Mouse (Mus musculus) cerebellum, adult (tissue): ENCODE measurements around the gene Srcin1.

Experiments
- ATAC-seq: cut with Nextera tagmentation; 2 replicates; pipeline ENCODE4 v1.9.2; 2017; ENCODE audit warnings: mild to moderate bottlenecking, moderate library complexity, mixed read lengths; ENCODE audit not compliant: insufficient number of reproducible peaks, low FRiP score, low TSS enrichment

Gene Srcin1

DNA sequence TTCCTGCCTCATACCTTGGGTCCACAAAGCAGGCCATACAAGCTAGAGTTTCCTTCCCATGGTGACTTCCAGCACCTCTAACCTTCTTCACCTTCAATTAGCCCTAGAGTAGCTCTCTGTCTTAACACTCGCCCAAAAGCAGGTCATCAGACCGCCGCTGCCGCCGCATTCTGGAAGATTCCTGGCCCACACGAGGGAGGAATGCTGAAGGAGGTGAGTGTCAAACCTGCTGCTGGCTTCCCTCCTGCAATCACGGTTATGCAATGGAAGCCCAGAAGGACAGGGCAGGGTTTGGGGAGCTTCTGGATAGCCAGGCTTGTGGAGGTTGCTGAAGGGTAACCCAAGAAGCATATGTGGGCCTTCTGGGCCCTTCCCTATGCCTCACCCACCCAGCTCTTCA is 8.5 kb upstream of the Srcin1 start:
- ATAC-seq: no peak

DNA sequence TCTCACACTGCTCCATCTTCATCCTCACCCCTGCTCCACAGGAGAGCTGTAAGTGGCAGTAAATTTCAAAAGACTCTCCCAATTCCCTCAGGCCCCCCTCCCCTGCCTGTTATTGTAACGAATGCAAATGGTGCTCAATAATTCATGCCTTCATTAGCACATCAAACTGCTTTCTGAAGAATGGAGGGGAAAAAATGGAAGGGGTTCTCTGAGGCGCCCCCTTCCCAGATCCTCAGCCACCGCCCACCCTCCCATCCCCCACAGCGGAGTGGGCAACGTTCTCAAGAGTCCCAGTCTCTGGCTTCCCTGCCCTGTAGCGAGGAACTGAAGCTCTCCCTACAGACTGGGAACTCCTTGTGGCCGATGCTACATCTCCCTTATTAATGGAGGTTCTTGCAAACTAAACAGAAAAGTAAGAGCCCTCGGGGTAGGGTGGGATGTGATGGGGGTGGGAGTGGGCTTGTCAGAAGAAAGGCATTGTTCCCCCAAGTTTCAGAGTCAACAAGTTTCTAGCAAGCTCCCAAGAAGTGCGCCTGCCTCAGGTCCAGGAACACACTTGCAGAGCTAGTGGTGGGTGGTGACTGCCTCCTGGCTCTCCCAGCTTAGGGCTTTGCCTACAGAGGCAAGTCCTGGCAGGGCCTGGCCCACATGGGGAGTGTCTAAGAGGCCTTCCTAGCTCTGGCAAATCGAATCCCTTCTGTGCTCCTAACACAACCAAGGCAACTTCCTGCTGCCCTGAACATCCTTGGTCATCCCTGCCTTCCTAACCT is 3.3 kb upstream of the Srcin1 start:
- ATAC-seq: no peak

DNA sequence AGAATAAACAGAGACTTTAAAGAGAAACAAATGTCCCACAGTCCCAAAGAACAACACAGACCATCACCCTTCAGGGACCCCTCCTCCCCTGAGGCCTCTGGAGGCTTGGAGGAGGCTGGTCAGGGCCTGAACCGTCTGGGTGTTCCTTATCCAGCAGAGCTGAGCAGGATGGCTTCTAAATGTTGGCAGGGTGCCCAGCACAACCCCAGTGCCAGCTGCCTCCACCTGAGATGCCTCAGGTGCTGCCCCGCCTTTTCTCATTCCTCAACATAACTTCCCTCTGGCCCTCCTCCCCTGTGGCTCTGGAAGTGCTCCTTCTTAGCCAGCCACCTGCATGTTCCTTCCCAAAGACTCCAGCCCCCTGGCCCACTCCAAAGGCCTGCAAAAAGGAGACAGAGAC is 2.3 kb upstream of the Srcin1 start:
- ATAC-seq: no peak

DNA sequence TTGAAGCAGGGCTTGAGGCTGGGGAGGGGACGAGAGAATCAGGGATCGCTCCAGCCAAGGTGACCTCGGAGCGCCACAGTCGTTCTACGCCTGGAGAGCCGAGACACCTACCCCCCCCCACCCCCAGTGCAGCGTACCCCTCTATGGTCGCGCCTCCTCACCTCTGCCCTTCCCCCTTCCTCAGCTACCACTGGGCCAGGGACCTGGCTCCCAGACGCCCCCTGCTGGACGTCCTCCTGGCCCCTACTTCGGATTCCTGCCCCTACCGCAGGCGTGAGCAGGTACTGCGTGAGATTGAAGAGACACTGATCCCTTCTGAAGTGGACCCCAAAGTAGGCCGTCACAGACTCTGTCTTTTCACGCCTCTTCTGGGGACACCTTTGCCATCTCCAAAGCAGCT is 348 bp downstream of the Srcin1 start:
- ATAC-seq: peak; percentile 34; the same call in 1 of the 2 replicates

DNA sequence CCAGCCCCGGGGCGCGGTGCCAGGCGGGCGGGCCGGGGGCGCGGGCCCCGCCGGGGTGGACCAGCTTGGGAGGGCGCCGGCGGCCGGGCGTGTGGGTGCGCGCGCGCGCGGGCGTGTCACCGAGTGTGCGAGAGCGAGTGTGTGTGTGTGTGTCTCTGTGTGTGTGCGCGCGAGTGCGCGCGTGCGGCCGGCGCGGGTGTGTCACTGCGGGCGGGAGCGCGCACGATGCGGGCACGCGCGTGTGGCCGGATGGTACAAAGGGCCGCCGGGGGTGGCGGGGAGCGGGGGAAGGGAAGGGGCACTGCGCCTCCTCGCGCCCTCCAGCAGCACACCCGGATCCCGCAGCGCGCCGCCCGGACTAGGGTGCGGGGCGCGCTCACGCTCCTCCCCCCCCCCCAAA is 911 bp downstream of the Srcin1 start:
- peak; percentile 22; the same call in 1 of the 2 replicates for ATAC-seq

DNA sequence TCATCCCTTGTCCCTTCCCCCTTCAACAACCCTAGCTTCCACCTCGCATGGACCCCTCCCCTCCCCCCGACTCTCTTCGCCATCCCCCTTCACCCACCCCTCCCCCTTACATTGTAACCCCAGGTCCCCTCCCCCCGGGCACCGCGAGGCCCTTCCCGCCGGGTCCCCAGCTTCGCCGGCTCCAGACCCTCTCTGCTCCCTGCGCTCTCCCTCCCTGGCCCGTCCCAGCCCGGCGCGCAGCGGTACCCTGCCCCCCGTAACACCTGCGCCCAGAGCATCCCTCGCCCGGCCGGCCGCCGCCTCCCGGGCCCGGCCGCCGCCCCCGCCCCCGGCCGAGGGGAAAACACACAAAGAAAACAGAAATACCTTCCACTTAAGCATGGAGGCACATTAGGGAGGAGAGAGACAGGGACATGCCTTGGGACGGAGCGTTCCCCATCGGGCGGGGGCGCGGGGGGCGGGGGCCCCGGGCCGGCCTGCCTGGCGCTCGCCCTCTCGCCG is 1.4 kb downstream of the Srcin1 start:
- ATAC-seq: no peak

DNA sequence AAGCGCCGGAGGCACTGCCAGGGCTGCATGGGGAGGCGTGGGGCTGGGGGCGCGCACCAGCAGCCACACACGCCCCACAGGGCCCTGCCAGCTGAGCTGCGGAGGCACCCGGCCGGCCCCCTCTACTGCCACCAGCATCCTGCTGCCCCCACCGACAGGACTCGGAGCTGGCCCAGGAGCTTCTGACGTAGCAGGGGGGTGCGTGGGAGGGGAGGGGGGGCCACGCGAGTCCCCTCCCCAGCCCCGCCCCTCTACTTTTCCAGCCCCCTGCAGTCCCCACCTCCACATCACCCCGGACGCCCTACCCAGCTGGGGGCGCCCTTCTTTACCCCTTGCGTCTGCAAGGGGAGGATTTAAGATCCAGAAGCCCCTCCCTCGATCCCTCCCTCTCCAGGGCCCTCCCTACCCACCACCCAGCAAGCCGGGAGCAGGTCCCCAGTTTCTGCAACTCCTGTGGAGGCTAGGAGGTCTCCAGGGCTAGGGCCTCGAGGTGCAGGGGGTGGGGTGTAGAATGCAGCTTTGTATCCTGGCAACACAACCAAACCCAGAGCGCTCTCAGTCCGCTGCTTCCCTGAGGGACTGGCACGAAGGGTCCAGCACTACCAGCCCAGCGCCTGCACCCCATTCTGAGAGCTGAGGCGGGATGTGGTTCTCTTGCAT is 2.0 kb downstream of the Srcin1 start:
- ATAC-seq: no peak

DNA sequence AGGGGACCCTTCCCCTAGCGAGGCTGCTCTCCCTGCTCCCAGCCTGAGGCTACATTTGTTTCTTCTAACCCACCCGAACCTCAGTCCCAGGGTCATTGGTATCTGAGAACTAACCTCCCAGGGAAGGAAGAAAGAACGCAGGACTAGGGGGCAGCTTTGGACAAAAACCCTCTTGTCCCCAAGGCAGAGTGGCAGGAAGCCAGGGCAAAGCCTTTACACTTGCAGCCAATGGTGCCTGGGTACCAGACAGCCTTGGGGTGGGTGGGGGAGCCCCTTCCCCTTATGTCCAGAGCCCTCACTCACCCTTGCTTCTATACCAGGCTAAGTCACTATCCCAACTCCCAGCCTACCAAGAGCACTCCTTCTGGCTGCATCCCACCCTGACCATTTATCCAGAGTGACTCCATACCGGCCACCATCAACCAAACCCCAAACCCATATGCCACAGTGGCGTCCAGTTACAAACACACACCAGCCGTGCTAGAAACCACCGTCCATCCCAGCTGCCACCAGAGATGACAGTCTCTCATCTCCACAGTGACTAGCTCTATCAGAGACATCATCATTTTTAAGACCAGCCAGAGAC is 3.0 kb downstream of the Srcin1 start:
- no peak for ATAC-seq

DNA sequence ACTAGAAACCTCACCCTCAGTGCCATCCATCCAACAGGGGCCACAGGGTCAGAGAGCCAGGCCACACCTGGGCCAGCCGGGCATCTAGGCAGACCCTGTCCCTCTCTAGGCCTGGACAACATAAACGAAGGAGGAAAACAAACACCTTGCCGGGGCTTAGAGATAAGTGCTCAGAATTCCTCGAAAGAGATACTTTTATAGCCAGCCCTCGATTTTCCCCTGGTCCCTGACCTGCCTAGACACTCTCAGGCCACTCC is 4.0 kb downstream of the Srcin1 start:
- ATAC-seq: no peak

DNA sequence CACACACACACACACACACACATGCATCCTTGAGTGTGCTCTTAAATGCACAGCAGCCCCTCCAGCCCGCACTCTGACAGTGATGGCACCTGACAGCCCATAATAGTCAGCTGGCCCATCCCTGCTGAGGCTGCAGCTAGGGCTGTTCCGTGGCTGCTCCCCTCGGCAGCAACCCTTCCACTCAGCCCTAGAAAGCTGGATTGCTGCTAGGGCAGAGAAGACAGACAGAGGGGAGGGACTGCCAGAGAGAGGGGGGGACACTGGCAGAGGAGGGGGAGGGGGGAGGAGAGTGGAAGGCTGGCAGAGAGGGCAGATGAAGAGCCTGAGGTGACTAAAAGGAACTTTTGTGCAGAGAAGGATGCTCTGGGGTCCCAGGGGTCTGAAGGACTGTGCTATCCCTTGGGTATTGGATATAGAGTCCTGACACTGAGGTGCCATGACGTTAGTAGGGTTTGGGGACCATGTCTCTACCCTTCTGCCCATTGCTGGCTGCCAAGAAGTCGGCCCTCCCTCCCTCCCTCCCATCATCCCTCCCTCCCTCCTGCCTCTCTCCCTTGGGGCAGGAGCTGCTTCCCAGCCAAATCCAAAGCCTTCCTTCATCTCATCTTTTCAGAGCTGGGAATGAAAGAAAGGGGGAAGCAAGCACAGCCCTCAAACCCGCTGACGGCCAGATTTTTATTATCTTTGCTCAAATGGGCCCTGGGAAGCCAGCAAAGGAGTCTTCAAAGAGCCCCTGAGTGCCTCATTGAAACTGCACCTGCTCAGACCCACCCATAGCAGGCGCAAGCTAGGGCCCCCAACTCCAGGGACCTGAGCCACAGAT is 4.5 kb downstream of the Srcin1 start:
- no peak for ATAC-seq

DNA sequence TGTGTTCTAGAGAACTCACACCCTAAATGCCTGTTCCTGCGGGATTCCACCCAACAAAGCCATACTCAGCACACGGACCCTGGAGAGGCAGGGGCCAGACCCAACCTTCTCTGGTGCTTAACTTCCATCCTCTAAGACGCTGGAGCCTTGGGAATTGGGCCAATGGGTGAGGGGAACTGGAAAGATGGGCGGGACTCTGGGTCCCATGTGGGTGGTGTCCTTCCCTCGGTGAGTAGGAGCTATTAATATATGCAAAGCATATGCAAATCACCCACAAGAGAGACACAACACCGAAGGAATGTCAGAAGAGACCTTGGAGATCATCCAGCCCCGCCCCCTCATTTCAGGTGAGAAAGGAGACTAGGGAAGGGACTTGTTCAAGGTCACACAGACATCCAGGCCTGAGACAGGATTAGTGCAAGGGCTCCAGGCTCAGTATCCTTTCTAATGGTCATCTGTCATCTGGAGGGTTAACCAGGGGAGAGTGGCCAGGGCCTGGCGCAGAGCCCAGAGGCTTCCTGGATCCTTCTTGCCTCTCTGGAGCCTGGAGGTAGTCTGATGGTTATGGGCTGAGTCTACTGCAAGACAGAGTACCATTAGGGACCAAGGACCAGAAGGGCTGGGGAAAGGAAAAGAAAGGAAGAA is 5.4 kb downstream of the Srcin1 start:
- ATAC-seq: peak; percentile 9; the same call in 1 of the 2 replicates

DNA sequence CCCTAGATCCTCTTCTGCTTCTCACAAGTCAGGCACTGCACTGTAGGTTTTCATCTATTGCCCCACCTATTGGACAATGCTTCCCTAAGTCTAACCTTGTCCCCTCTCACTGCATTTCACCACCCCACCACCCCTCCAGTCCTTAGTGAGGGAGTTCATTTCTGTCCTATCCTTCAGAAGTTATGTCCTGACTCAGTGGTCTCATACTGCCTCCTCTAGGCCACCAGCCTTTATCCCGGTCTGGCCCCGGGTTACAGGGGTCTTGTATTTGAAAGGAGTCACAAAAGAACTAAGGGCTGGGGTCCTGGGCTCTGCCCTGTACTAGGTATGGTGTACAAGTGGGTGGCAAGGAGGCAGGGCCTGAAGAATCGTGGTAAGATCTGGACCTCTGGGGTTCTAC is 6.2 kb downstream of the Srcin1 start:
- ATAC-seq: no peak

DNA sequence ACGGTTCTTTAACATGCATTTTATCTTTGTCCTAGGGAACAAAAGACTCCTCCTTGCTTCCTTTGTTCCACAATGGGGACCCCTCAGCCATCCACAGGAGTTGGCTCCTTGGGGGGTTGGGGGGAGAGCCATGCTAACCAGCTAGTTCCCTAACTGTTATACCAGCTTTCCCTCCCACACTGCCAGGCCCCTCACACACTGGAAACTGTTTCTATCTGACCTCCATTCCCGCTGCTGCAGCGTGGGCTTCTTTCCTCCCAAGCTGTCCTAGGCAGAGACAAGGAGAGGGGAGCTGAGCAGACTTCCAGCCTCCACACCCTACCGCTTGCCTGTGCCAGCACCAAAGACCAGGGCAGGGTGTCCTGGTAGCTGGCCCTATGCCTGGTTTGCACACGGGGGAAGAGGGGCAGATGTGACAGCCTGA is 6.7 kb downstream of the Srcin1 start:
- no peak for ATAC-seq

DNA sequence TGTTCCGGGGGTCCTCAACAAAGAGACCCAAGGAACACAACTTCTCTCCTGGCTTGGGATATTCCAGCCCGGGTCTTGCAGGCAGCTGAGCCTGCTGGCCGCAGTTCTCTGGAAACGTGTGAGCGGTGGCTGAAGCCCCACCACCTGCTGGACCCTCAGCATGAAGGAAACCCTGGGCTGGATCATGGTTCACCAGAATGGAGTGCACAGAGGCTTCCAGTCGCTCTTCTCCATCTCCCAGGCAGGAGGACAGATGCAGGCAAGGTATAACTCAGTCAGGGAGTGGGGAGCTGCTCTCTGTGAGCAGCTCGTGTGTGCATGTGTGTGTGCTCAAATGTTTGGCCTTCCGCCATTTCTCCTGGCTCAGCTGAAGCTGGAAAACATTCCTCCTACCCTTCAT is 7.3 kb downstream of the Srcin1 start:
- ATAC-seq: peak; percentile 45; the same call in 1 of the 2 replicates

DNA sequence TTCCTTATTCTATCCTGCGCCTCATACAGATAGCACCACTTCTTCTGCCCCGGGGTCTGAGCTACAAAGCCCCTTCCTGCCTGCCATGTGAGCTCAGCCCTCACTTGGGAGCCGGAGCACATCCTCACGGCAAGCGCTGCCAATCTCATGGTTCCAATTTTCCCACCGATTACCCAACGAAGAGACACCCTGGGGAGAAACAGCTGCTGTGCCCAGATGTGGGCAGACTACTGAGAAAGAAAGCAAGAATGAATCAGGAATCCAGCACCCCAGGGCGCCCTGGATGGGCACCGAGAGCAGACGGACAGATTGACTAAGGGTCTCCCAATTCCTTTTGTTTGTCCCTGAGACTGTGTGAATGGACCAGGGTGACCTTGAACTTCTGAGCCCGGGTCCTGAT is 8.5 kb downstream of the Srcin1 start:
- ATAC-seq: no peak

DNA sequence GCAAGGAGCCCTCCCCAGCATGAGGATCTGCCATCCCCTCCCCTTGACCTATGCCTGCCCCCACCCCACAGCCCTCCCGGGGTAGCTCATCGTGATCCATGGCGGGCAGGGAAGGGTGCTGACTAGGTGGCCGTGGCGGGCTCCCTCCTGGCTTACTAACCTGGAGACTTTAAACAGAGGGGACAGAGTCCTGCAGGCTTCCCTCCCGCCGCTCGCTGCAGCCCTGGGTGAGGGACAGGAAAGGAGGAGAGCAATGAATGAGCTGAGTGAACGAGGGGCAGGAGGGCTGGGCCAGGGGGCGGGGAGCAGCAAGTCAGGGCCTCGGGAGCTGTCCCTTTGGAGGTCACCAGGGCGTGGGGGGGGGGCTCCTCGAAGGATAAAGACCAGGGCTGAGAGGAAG is 9.4 kb downstream of the Srcin1 start:
- no peak for ATAC-seq

DNA sequence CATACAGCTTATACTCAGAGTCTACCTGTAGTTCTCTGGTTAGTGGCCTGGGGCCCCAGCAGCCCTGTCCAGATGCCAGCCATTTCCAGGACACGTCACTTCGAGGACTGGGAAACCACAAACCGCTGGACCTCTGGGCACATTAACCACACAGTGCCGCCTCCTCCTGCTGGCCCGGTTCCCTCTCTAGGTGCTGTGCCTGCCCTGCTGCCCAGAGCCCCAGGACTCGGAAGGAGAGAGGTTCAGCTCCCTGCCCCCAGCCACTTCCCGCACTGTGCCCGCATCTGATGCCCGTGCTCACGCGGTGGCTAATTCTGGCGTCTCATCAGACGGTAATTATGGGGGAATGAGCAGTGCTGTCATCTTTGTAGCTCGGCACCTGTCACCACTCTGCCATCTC is 12.3 kb downstream of the Srcin1 start:
- no peak for ATAC-seq

DNA sequence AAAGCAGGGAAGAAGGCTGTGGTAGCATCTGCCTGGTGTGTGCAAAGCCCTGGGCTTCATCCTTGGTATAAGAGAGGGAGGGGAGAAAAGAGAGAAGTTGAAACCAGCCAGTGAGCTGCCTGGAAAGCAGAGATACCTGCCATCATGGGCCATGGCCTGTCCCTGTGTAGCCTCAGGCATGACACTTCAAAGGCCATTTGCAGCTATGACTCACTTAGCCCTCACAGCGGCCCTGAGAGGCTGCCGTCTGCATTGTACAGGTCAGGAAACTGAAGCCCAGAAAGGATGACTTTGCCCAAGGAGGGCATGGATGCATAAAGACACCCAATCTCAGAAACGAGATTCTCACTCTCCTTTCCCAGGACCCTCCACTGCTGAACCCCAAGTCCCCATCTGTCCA is 13.4 kb downstream of the Srcin1 start:
- no peak for ATAC-seq

DNA sequence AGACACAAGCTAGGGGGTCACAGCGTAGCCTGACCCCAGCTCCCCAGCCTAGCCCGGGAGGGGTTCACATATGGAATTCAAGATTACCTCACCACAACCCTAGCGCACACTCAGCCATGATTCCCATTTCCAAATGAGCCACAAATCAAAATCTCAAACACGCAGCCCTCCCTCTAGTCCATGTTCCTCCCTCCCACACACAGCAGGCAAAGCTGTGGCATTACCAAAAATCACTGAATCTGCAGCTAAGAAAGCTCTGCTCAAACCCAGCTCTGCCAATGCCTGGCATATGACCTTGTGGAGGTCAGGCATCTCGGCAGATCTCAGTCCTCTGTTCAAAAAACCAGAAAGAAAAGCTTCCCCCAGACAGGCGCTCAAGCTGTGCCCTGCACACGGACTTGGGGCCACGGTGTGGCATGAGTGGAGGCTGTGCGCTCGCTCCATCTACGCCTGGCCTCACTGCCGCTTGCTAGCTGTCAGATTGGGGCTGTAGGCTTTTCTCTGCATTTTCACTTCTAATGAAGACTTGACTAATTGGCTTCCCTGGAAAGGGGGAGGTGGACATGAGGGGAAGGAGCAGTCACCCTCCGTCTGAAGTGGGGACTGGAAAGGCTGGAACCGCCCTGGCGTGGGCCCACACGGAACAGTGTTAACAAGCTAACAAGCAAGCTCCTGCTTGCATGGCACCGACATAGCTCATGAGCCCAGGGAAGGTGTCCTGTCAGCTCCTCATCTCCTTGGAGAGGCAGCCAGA is 15.6 kb downstream of the Srcin1 start:
- ATAC-seq: no peak

DNA sequence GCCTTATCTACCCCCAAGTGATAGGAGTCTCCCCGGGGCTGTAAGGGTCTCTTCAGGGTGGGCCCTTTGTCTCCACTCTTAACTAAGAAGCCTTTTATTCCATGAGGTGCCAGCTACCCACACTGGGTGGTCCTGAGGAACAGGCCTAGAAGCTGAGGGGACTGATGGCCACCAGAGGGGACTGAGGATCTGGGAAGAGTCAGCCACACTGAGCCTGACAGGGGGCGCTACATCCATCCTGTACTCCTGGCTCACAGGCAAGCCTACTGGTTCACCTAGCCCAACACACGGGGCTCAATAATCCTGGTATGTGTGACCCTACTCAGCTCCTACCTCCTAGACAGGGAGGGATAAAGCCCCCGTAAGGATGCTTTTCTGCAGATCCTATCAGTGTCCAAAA is 16.4 kb downstream of the Srcin1 start:
- no peak for ATAC-seq
